Mouse (Mus musculus) hindbrain, embryonic 10.5 days (tissue): ENCODE results near the gene Ybx2. TPM values are rescaled to one million over a fixed set of nuclear protein-coding genes. Genes with fewer than 3 reads are reported as not detected.
"Not testable (repeated sequence)": the region's sequence is repeated elsewhere in the genome, so short reads cannot be mapped to it uniquely, and the experiment has no call there.

Source experiments
- DNase-seq: peaks from one replicate; pipeline ENCODE4 v3.0.0-alpha.2; 2017; ENCODE audit warnings: low spot score
- H3K27ac ChIP-seq: fragments of 300-500 bp; sonication (generic); 2 replicates; pipeline ENCODE4 v1.5.1; 2016; ENCODE audit warnings: mild to moderate bottlenecking, moderate library complexity
- H3K27me3 ChIP-seq: fragments of 300-500 bp; sonication (generic); 2 replicates; pipeline ENCODE4 v1.6.1; 2016; ENCODE audit warnings: mild to moderate bottlenecking; ENCODE audit not compliant: poor library complexity, insufficient read depth, severe bottlenecking
- H3K36me3 ChIP-seq: fragments of 300-500 bp; sonication (generic); 2 replicates; pipeline ENCODE4 v1.6.1; 2016; ENCODE audit warnings: mild to moderate bottlenecking, moderate library complexity
- H3K4me1 ChIP-seq: fragments of 300-500 bp; sonication (generic); replicated peaks from 2 replicates; pipeline ENCODE4 v1.6.1; 2016; ENCODE audit warnings: mild to moderate bottlenecking
- H3K4me3 ChIP-seq: fragments of 300-500 bp; sonication (generic); 2 replicates; pipeline ENCODE4 v1.5.1; 2016; ENCODE audit warnings: mild to moderate bottlenecking, moderate library complexity
- H3K9me3 ChIP-seq: fragments of 300-500 bp; sonication (generic); 2 replicates; pipeline ENCODE4 v1.6.1; 2016; ENCODE audit warnings: mild to moderate bottlenecking, moderate library complexity
- WGBS: fragments of 180-500 bp; shearing (Covaris S2); methylation state at CpG from one replicate; pipeline ENCODE4 v1.1.7; 2016; 5-methylcytosine and 5-hydroxymethylcytosine counted together
- polyA plus RNA-seq: library from polyadenylated mRNA; unstranded; fragments of >200 nt; fragmentation: Nextera tagmentation; extraction: Ambion mirVana; gene quantifications from 2 replicates; pipeline ENCODE4 v1.2.1, GENCODE M21; 2016

The Ybx2 gene
- polyA plus RNA-seq, 1 experiment from 2014 or later: 2.9 TPM

GRCm38 (mm10) chr11:69918118-69918517, 17.5 kb upstream of the Ybx2 start:
- Histone ChIP-seq H3K4me1 (peaks cover 67% of the 10 kb centered on the region), H3K4me3 (0 out of 2 replicates have a peak overlapping the region, but pooled peaks have one; percentile 7), H3K27me3 (no peaks in the 10 kb centered on the region), H3K36me3 (peaks cover 56% of the 10 kb centered on the region), H3K27ac (no peak overlapping the region), H3K9me3 (no peaks in the 10 kb centered on the region)
- 89% methylated on average over 5 of the region's 5 CpGs for WGBS
- no peak for DNase-seq

GRCm38 (mm10) chr11:69919053-69919452, 16.5 kb upstream of the Ybx2 start:
- WGBS: 87% methylated on average over 9 of the region's 9 CpGs

GRCm38 (mm10) chr11:69919661-69920265, 15.8 kb upstream of the Ybx2 start:
- Histone ChIP-seq H3K27ac (peak overlapping the region; percentile 98), H3K9me3 (no peaks in the 10 kb centered on the region), H3K36me3 (peaks cover 50% of the 10 kb centered on the region), H3K4me1 (peaks cover 53% of the 10 kb centered on the region), H3K27me3 (no peaks in the 10 kb centered on the region), H3K4me3 (peak overlapping the region; percentile 91)
- WGBS: 3% methylated on average over 17 of the region's 17 CpGs
- peak; percentile 56 for DNase-seq

More at GRCm38 (mm10) chr11:69919053-69919452, 16.5 kb upstream of the Ybx2 start:
- Histone ChIP-seq H3K4me1 (peaks cover 60% of the 10 kb centered on the region), H3K27ac (no peak overlapping the region), H3K36me3 (peaks cover 51% of the 10 kb centered on the region), H3K27me3 (no peaks in the 10 kb centered on the region), H3K4me3 (peak overlapping the region; percentile 91), H3K9me3 (no peaks in the 10 kb centered on the region)
- no peak for DNase-seq

- WGBS: under 1% methylated on average over 64 of the region's 65 CpGs
- H3K9me3 ChIP-seq: no peaks in the 10 kb centered on the region
- peaks cover 46% of the 10 kb centered on the region for H3K4me1 ChIP-seq
These were observed 15.1 kb upstream of the Ybx2 start for GRCm38 (mm10) chr11:69920266-69921031.

GRCm38 (mm10) chr11:69921114-69922011, 14.2 kb upstream of the Ybx2 start, which contains the start of gene Eif5a:
TSS of gene Eif5a (minus strand) at chr11:69921958.
- Histone ChIP-seq H3K27ac (peak within 1 kb of the TSS; percentile 98), H3K4me3 (peak within 1 kb of the TSS; percentile 91), H3K27me3 (no peaks in the 10 kb centered on the region), H3K36me3 (peaks cover 34% of the 10 kb centered on the region), H3K9me3 (no peaks in the 10 kb centered on the region), H3K4me1 (peaks cover 37% of the 10 kb centered on the region)
- DNase-seq: peak; percentile 100
- under 1% methylated on average over 78 of the region's 78 CpGs for WGBS

More at GRCm38 (mm10) chr11:69920266-69921031, 15.1 kb upstream of the Ybx2 start:
- Histone ChIP-seq H3K27ac (peak overlapping the region; percentile 98), H3K4me3 (peak overlapping the region; percentile 91), H3K27me3 (no peaks in the 10 kb centered on the region), H3K36me3 (peaks cover 43% of the 10 kb centered on the region)
- peak; percentile 59 for DNase-seq

- 5% methylated on average over 12 of the region's 12 CpGs for WGBS
- Histone ChIP-seq H3K4me3 (peak overlapping the region; percentile 91), H3K9me3 (no peaks in the 10 kb centered on the region), H3K4me1 (peaks cover 31% of the 10 kb centered on the region), H3K36me3 (peaks cover 26% of the 10 kb centered on the region), H3K27ac (peak overlapping the region; percentile 98), H3K27me3 (no peaks in the 10 kb centered on the region)
- DNase-seq: no peak
These were observed 13.4 kb upstream of the Ybx2 start for GRCm38 (mm10) chr11:69922012-69922756.

- Histone ChIP-seq H3K4me1 (peaks cover 25% of the 10 kb centered on the region), H3K9me3 (no peaks in the 10 kb centered on the region), H3K4me3 (peak overlapping the region; percentile 91), H3K27me3 (no peaks in the 10 kb centered on the region), H3K27ac (peak overlapping the region; percentile 98), H3K36me3 (peaks cover 20% of the 10 kb centered on the region)
- WGBS: 72% methylated on average over 3 of the region's 3 CpGs
- DNase-seq: no peak
These were observed 12.8 kb upstream of the Ybx2 start for GRCm38 (mm10) chr11:69922796-69923195.

GRCm38 (mm10) chr11:69927501-69927900, 8.1 kb upstream of the Ybx2 start:
- no peaks in the 10 kb centered on the region for H3K36me3 ChIP-seq
- H3K9me3 ChIP-seq: no peaks in the 10 kb centered on the region
- 95% methylated on average over 2 of the region's 2 CpGs for WGBS
- peaks cover 6% of the 10 kb centered on the region for H3K4me1 ChIP-seq
- no peak overlapping the region for H3K4me3 ChIP-seq
- no peak for DNase-seq
- no peak overlapping the region for H3K27ac ChIP-seq
- no peaks in the 10 kb centered on the region for H3K27me3 ChIP-seq

GRCm38 (mm10) chr11:69929712-69930111, 5.9 kb upstream of the Ybx2 start:
- Histone ChIP-seq H3K27ac (no peak overlapping the region), H3K4me3 (no peak overlapping the region), H3K4me1 (peaks cover 9% of the 10 kb centered on the region; the same call in 1 of the 2 replicates), H3K27me3 (peaks cover 10% of the 10 kb centered on the region; the same call in 1 of the 2 replicates), H3K36me3 (no peaks in the 10 kb centered on the region), H3K9me3 (no peaks in the 10 kb centered on the region)
- DNase-seq: no peak
- 88% methylated on average over 4 of the region's 4 CpGs for WGBS

- not testable (repeated sequence) for H3K9me3 ChIP-seq, H3K4me3 ChIP-seq, H3K27ac ChIP-seq, H3K36me3 ChIP-seq, DNase-seq
- WGBS: 88% methylated on average over 8 of the region's 8 CpGs
- Histone ChIP-seq H3K4me1 (peaks cover 13% of the 10 kb centered on the region), H3K27me3 (peaks cover 15% of the 10 kb centered on the region)
These were observed 5.4 kb upstream of the Ybx2 start for GRCm38 (mm10) chr11:69930176-69930575.

- no peaks in the 10 kb centered on the region for H3K36me3 ChIP-seq
- no peaks in the 10 kb centered on the region for H3K9me3 ChIP-seq
These were observed 4.5 kb upstream of the Ybx2 start for GRCm38 (mm10) chr11:69930967-69931537.

More at GRCm38 (mm10) chr11:69930967-69931537, 4.5 kb upstream of the Ybx2 start:
- 84% methylated on average over 3 of the region's 3 CpGs for WGBS
- Histone ChIP-seq H3K4me1 (peaks cover 22% of the 10 kb centered on the region), H3K27ac (no peak overlapping the region), H3K4me3 (no peak overlapping the region), H3K27me3 (peaks cover 23% of the 10 kb centered on the region)
- no peak for DNase-seq
